Mouse (Mus musculus) cortical plate, adult 2 months (tissue): ENCODE results near the gene Nell1.

Source experiments
- CTCF ChIP-seq: fragments of 200-500 bp; IDR thresholded peaks from 2 replicates; pipeline ENCODE4 v1.5.1; 2011; ENCODE audit warnings: mild to moderate bottlenecking, control low read depth, low read length; ENCODE audit not compliant: insufficient read depth; ENCODE audit errors: extremely low read depth
- POLR2A ChIP-seq: fragments of 200-500 bp; IDR thresholded peaks from 2 replicates; pipeline ENCODE4 v1.6.1; 2011; ENCODE audit warnings: mild to moderate bottlenecking, low read length, control low read depth; ENCODE audit not compliant: insufficient read depth; ENCODE audit errors: extremely low read depth

DNA sequence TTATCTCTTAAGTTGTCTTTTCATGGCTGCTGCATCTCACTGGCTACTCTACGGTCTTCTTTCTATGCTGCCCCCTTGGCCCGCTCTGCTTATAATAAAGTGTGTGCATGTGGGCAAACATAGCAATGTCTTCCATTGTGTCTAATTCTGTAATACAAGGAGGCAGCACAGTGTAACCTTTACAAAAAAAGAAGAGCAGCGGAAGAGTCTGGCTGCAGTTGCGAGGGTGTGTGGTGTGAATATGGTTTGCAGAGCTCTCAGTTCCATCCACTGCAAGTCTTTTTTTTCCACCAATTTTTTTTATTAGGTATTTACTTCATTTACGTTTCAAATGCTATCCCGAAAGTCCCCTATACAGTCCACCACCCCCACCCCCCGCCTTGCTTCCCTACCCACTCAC, 219.3 kb downstream of the Nell1 start:
- no peak for TF ChIP-seq CTCF
- TF ChIP-seq POLR2A, result no peak
